Mouse (Mus musculus): ENCODE measurements around the gene Dst. TPM values are rescaled to one million over a fixed set of nuclear protein-coding genes. Genes with fewer than 3 reads are reported as not detected.

Dst gene
- polyA plus RNA-seq, 1 experiment from 2014 or later = 26.3 TPM

- ATAC-seq (replicated peaks; ENCODE audit: low FRiP score) = peak; percentile 61; the same call in 1 of the 2 replicates
- Histone ChIP-seq H3K36me3 (ENCODE audit: control insufficient read depth, insufficient read depth, low read length) (no peaks in the 10 kb centered on the region), H3K9ac (ENCODE audit: low read length) (no peak overlapping the region), H3K4me1 (replicated peaks; ENCODE audit: control insufficient read depth, insufficient read depth, low read length) (peaks cover 10% of the 10 kb centered on the region), H3K4me3 (ENCODE audit: low read depth, low read length) (no peak overlapping the region), H3K4me2 (ENCODE audit: low read depth, low read length, severe bottlenecking) (no peak overlapping the region), H3K9me3 (ENCODE audit: control insufficient read depth, low read length) (no peaks in the 10 kb centered on the region), H3K27me3 (ENCODE audit: control insufficient read depth, insufficient read depth, low read length) (no peaks in the 10 kb centered on the region), H3K27ac (ENCODE audit: low read depth, low read length) (no peak overlapping the region)
- DNase-seq (ENCODE audit: low spot score) = no peak
- WGBS = 14% methylated on average over 12 of the region's 12 CpGs
These were observed 168.8 kb downstream of the Dst start for GRCm38 (mm10) chr1:34076701-34077421.

GRCm38 (mm10) chr1:34077422-34077790 lies 169.4 kb downstream of the Dst start:
- ATAC-seq (replicated peaks; ENCODE audit: low FRiP score) (0 out of 2 replicates have a peak, but pooled peaks have one; percentile 2), DNase-seq (ENCODE audit: low spot score) (no peak)
- H3K4me3 ChIP-seq (ENCODE audit: low read depth, low read length) = no peak overlapping the region
- H3K4me2 ChIP-seq (ENCODE audit: low read depth, low read length, severe bottlenecking) = no peak overlapping the region
- no peaks in the 10 kb centered on the region for H3K36me3 ChIP-seq (ENCODE audit: control insufficient read depth, insufficient read depth, low read length)
- H3K9ac ChIP-seq (ENCODE audit: low read length) = no peak overlapping the region
- 20% methylated on average over 7 of the region's 7 CpGs for WGBS
- no peak overlapping the region for H3K27ac ChIP-seq (ENCODE audit: low read depth, low read length)
- no peaks in the 10 kb centered on the region for H3K27me3 ChIP-seq (ENCODE audit: control insufficient read depth, insufficient read depth, low read length)
- no peaks in the 10 kb centered on the region for H3K9me3 ChIP-seq (ENCODE audit: control insufficient read depth, low read length)
- peaks cover 10% of the 10 kb centered on the region for H3K4me1 ChIP-seq (replicated peaks; ENCODE audit: control insufficient read depth, insufficient read depth, low read length)

GRCm38 (mm10) chr1:34077941-34078340 lies 169.9 kb downstream of the Dst start:
- no peak overlapping the region for H3K4me2 ChIP-seq (ENCODE audit: low read depth, low read length, severe bottlenecking)
- DNase-seq (ENCODE audit: low spot score) = no peak
- H3K27ac ChIP-seq (ENCODE audit: low read depth, low read length) = no peak overlapping the region
- no peak overlapping the region for H3K4me3 ChIP-seq (ENCODE audit: low read depth, low read length)
- H3K27me3 ChIP-seq (ENCODE audit: control insufficient read depth, insufficient read depth, low read length) = no peaks in the 10 kb centered on the region
- H3K9ac ChIP-seq (ENCODE audit: low read length) = no peak overlapping the region
- peaks cover 10% of the 10 kb centered on the region for H3K4me1 ChIP-seq (replicated peaks; ENCODE audit: control insufficient read depth, insufficient read depth, low read length)
- no peaks in the 10 kb centered on the region for H3K36me3 ChIP-seq (ENCODE audit: control insufficient read depth, insufficient read depth, low read length)
- H3K9me3 ChIP-seq (ENCODE audit: control insufficient read depth, low read length) = no peaks in the 10 kb centered on the region
- ATAC-seq (replicated peaks; ENCODE audit: low FRiP score) = no peak
- WGBS = 86% methylated on average over 6 of the region's 6 CpGs

GRCm38 (mm10) chr1:34089011-34089410 lies 181.0 kb downstream of the Dst start:
- H3K27ac ChIP-seq (ENCODE audit: low read depth, low read length) = no peak overlapping the region
- WGBS = 96% methylated on average over 3 of the region's 3 CpGs
- no peak overlapping the region for H3K9ac ChIP-seq (ENCODE audit: low read length)
- no peak overlapping the region for H3K4me3 ChIP-seq (ENCODE audit: low read depth, low read length)
- H3K27me3 ChIP-seq (ENCODE audit: control insufficient read depth, insufficient read depth, low read length) = no peaks in the 10 kb centered on the region
- ATAC-seq (replicated peaks; ENCODE audit: low FRiP score) (no peak), DNase-seq (ENCODE audit: low spot score) (no peak)
- no peaks in the 10 kb centered on the region; the same call in 1 of the 2 replicates for H3K9me3 ChIP-seq (ENCODE audit: control insufficient read depth, low read length)
- no peaks in the 10 kb centered on the region; the same call in 1 of the 2 replicates for H3K36me3 ChIP-seq (ENCODE audit: control insufficient read depth, insufficient read depth, low read length)
- no peaks in the 10 kb centered on the region for H3K4me1 ChIP-seq (replicated peaks; ENCODE audit: control insufficient read depth, insufficient read depth, low read length)
- H3K4me2 ChIP-seq (ENCODE audit: low read depth, low read length, severe bottlenecking) = no peak overlapping the region

GRCm38 (mm10) chr1:34090700-34091099 lies 182.7 kb downstream of the Dst start:
- DNase-seq (ENCODE audit: low spot score) (no peak), ATAC-seq (replicated peaks; ENCODE audit: low FRiP score) (no peak)
- Histone ChIP-seq H3K27me3 (ENCODE audit: control insufficient read depth, insufficient read depth, low read length) (no peaks in the 10 kb centered on the region), H3K27ac (ENCODE audit: low read depth, low read length) (no peak overlapping the region), H3K4me3 (ENCODE audit: low read depth, low read length) (no peak overlapping the region), H3K36me3 (ENCODE audit: control insufficient read depth, insufficient read depth, low read length) (no peaks in the 10 kb centered on the region; the same call in 1 of the 2 replicates), H3K9ac (ENCODE audit: low read length) (no peak overlapping the region), H3K4me2 (ENCODE audit: low read depth, low read length, severe bottlenecking) (no peak overlapping the region), H3K9me3 (ENCODE audit: control insufficient read depth, low read length) (no peaks in the 10 kb centered on the region; the same call in 1 of the 2 replicates), H3K4me1 (replicated peaks; ENCODE audit: control insufficient read depth, insufficient read depth, low read length) (no peaks in the 10 kb centered on the region)
- 93% methylated on average over 7 of the region's 7 CpGs for WGBS

GRCm38 (mm10) chr1:34093652-34094051 lies 185.6 kb downstream of the Dst start:
- WGBS = 95% methylated on average over 7 of the region's 7 CpGs
- H3K27me3 ChIP-seq (ENCODE audit: control insufficient read depth, insufficient read depth, low read length) = no peaks in the 10 kb centered on the region
- no peaks in the 10 kb centered on the region; the same call in 1 of the 2 replicates for H3K36me3 ChIP-seq (ENCODE audit: control insufficient read depth, insufficient read depth, low read length)
- H3K4me1 ChIP-seq (replicated peaks; ENCODE audit: control insufficient read depth, insufficient read depth, low read length) = no peaks in the 10 kb centered on the region
- ATAC-seq (replicated peaks; ENCODE audit: low FRiP score) (no peak), DNase-seq (ENCODE audit: low spot score) (no peak)
- no peak overlapping the region for H3K27ac ChIP-seq (ENCODE audit: low read depth, low read length)
- H3K9me3 ChIP-seq (ENCODE audit: control insufficient read depth, low read length) = no peaks in the 10 kb centered on the region
- H3K4me2 ChIP-seq (ENCODE audit: low read depth, low read length, severe bottlenecking) = no peak overlapping the region
- no peak overlapping the region for H3K4me3 ChIP-seq (ENCODE audit: low read depth, low read length)
- H3K9ac ChIP-seq (ENCODE audit: low read length) = no peak overlapping the region

GRCm38 (mm10) chr1:34094301-34094700 lies 186.3 kb downstream of the Dst start:
- H3K9ac ChIP-seq (ENCODE audit: low read length) = no peak overlapping the region
- H3K4me1 ChIP-seq (replicated peaks; ENCODE audit: control insufficient read depth, insufficient read depth, low read length) = no peaks in the 10 kb centered on the region
- H3K4me2 ChIP-seq (ENCODE audit: low read depth, low read length, severe bottlenecking) = no peak overlapping the region
- H3K9me3 ChIP-seq (ENCODE audit: control insufficient read depth, low read length) = no peaks in the 10 kb centered on the region
- no peaks in the 10 kb centered on the region; the same call in 1 of the 2 replicates for H3K36me3 ChIP-seq (ENCODE audit: control insufficient read depth, insufficient read depth, low read length)
- no peaks in the 10 kb centered on the region for H3K27me3 ChIP-seq (ENCODE audit: control insufficient read depth, insufficient read depth, low read length)
- ATAC-seq (replicated peaks; ENCODE audit: low FRiP score) (no peak), DNase-seq (ENCODE audit: low spot score) (no peak)
- H3K4me3 ChIP-seq (ENCODE audit: low read depth, low read length) = no peak overlapping the region
- WGBS = 80% methylated on average over 5 of the region's 5 CpGs
- no peak overlapping the region for H3K27ac ChIP-seq (ENCODE audit: low read depth, low read length)

- Histone ChIP-seq H3K4me2 (ENCODE audit: low read depth, low read length, severe bottlenecking) (no peak overlapping the region), H3K27me3 (ENCODE audit: control insufficient read depth, insufficient read depth, low read length) (no peaks in the 10 kb centered on the region), H3K9ac (ENCODE audit: low read length) (no peak overlapping the region), H3K36me3 (ENCODE audit: control insufficient read depth, insufficient read depth, low read length) (no peaks in the 10 kb centered on the region), H3K9me3 (ENCODE audit: control insufficient read depth, low read length) (no peaks in the 10 kb centered on the region), H3K4me1 (replicated peaks; ENCODE audit: control insufficient read depth, insufficient read depth, low read length) (no peaks in the 10 kb centered on the region), H3K27ac (ENCODE audit: low read depth, low read length) (no peak overlapping the region), H3K4me3 (ENCODE audit: low read depth, low read length) (no peak overlapping the region)
- DNase-seq (ENCODE audit: low spot score) (no peak), ATAC-seq (replicated peaks; ENCODE audit: low FRiP score) (no peak)
- WGBS = 39% methylated on average over 4 of the region's 4 CpGs
These were observed 187.1 kb downstream of the Dst start for GRCm38 (mm10) chr1:34095173-34095572.

- Histone ChIP-seq H3K4me2 (ENCODE audit: low read depth, low read length, severe bottlenecking) (no peak overlapping the region), H3K4me1 (replicated peaks; ENCODE audit: control insufficient read depth, insufficient read depth, low read length) (no peaks in the 10 kb centered on the region), H3K27me3 (ENCODE audit: control insufficient read depth, insufficient read depth, low read length) (no peaks in the 10 kb centered on the region), H3K9ac (ENCODE audit: low read length) (no peak overlapping the region), H3K4me3 (ENCODE audit: low read depth, low read length) (no peak overlapping the region), H3K9me3 (ENCODE audit: control insufficient read depth, low read length) (no peaks in the 10 kb centered on the region), H3K27ac (ENCODE audit: low read depth, low read length) (no peak overlapping the region), H3K36me3 (ENCODE audit: control insufficient read depth, insufficient read depth, low read length) (no peaks in the 10 kb centered on the region)
- ATAC-seq (replicated peaks; ENCODE audit: low FRiP score) = no peak
- 72% methylated on average over 3 of the region's 3 CpGs for WGBS
- DNase-seq (ENCODE audit: low spot score) = no peak
These were observed 188.9 kb downstream of the Dst start for GRCm38 (mm10) chr1:34096923-34097322.

Measured in forebrain, embryonic 11.5 days (tissue).